Mouse (Mus musculus): Measurements from ENCODE around the gene Mrpl2. TPM values are rescaled to one million over a fixed set of nuclear protein-coding genes. Genes with fewer than 3 reads are reported as not detected.

Gene Mrpl2
- polyA plus RNA-seq, 1 experiment = 116 TPM

DNA sequence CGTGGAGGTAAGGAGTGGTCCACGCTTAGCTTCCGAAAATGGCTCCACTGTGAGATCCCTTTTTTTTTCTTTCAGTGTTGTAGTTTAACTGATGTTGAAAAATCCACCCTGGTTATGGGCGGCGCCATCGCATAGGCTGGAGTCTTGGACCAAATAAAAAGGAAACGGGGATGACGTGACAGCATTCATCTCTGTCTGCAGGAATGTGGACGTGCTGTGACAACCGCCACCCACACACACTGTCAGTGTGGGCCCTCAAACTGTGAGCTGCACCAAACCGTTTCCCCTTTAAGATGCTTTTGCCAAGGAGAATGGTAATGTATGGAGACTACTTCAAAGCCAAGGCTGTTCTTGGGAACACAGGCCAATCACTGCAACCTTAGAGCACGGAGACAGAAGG is 40.0 kb upstream of the Mrpl2 start:
- no peak for DNase-seq
- H3K27me3 ChIP-seq (replicated peaks; ENCODE audit: control insufficient read depth, insufficient read depth, low read length) = no peaks in the 10 kb centered on the region
- peaks cover 5% of the 10 kb centered on the region; the same call in 1 of the 2 replicates for H3K4me1 ChIP-seq (ENCODE audit: control insufficient read depth, insufficient read depth, low read length)
- no peak overlapping the region for H3K27ac ChIP-seq (ENCODE audit: insufficient read depth, low read depth, low read length)
- no peak for TF ChIP-seq POLR2A (IDR thresholded peaks at IDR 0.05; ENCODE audit: low read depth, low read length)
- no peak for TF ChIP-seq CTCF (conservative IDR thresholded peaks at IDR 0.05; ENCODE audit: insufficient read depth, insufficient read length, low read depth, low read length)
- no peaks in the 10 kb centered on the region for H3K36me3 ChIP-seq (ENCODE audit: control insufficient read depth, insufficient read depth, low read length)
- 81% methylated on average over 12 of the region's 12 CpGs for WGBS
- H3K4me3 ChIP-seq (ENCODE audit: insufficient read depth, low read depth, low read length) = no peak overlapping the region

DNA sequence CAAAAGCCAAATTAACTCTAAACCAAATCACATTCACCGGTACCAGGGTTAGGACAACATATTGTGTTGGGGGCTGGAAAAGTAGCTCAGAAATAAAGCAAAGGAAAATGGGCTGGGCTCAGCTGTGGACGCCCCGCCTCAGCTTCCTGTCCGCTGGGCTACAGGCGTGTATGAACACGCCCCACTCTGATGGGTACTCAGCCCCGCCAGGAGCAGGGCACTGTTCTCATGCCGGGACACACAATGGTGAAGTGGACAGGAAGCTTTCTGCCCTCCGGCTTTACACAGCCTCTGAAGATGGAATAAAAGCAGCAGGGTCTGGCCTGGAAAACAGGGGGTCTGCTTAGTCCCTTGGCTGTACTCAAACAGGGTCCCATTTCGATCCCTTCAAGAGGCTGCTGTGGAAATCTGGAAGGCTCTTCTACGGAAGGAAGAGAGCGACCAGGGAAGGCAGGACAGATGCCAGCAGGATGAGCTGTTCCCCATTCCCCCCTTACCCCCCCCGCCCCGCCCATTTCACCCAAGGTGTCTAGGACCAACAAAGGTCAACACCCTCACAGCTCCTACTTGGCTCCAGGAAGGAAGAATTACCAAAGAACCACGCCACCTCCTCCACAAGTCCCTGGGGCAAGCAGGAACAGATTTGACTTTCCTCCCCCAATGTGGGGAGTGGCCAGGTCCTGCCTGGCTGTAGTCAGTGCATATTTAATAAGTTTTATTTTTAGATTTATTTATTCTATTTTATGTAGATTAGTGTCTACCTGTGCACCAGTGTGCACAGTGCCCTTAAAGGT is 36.1 kb upstream of the Mrpl2 start:
- Histone ChIP-seq H3K27me3 (replicated peaks; ENCODE audit: control insufficient read depth, insufficient read depth, low read length) (no peaks in the 10 kb centered on the region), H3K27ac (ENCODE audit: insufficient read depth, low read depth, low read length) (no peak overlapping the region; the same call in 1 of the 2 replicates), H3K36me3 (ENCODE audit: control insufficient read depth, insufficient read depth, low read length) (no peaks in the 10 kb centered on the region), H3K4me1 (ENCODE audit: control insufficient read depth, insufficient read depth, low read length) (peaks cover 16% of the 10 kb centered on the region), H3K4me3 (ENCODE audit: insufficient read depth, low read depth, low read length) (peak overlapping the region; percentile 29; the same call in 1 of the 2 replicates)
- no peak for TF ChIP-seq CTCF (conservative IDR thresholded peaks at IDR 0.05; ENCODE audit: insufficient read depth, insufficient read length, low read depth, low read length)
- TF ChIP-seq POLR2A (IDR thresholded peaks at IDR 0.05; ENCODE audit: low read depth, low read length) = peak; percentile 34
- peak; percentile 68 for DNase-seq
- WGBS = 22% methylated on average over 15 of the region's 15 CpGs

DNA sequence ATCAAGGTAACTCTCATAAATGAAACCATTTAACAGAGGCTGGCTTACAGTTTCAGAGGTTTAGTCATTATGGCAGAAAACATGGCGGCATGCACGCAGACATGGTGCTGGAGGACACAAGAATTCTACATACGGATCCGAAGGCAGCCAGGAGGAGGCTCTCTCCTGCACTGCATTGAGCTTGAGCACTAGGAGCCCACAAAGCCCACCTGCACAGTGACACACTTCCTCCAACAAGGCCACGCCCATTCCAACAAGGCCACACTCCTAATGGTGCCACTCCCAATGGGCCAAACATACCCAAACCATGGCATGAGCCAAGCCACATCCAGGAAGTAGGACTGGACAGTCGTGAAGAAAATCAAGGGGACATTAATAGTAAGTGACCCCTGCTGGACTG is 34.7 kb upstream of the Mrpl2 start:
- WGBS = 91% methylated on average over 6 of the region's 6 CpGs
- peaks cover 16% of the 10 kb centered on the region for H3K4me1 ChIP-seq (ENCODE audit: control insufficient read depth, insufficient read depth, low read length)
- no peak for TF ChIP-seq POLR2A (IDR thresholded peaks at IDR 0.05; ENCODE audit: low read depth, low read length)
- no peak for TF ChIP-seq CTCF (conservative IDR thresholded peaks at IDR 0.05; ENCODE audit: insufficient read depth, insufficient read length, low read depth, low read length)

DNA sequence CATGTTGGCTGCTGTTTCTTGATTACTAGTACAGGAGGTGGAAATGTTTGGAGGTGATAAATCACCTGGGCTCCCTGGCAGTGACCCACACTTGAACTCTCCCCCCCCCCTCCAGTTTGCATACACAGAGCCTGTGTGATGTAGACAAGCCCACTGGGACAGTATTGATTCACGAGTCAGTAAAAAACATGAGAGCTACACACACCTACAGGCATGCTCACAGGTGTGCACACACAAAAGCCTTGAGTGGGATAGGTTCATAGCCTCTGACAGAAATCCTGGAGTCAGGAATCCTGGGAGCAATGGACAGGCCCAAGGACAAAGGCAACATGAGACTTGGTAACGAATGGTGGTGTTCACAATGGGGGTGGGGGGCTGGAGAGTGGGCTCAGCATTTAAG is 33.8 kb upstream of the Mrpl2 start:
- Histone ChIP-seq H3K36me3 (ENCODE audit: control insufficient read depth, insufficient read depth, low read length) (no peaks in the 10 kb centered on the region), H3K4me1 (ENCODE audit: control insufficient read depth, insufficient read depth, low read length) (peaks cover 16% of the 10 kb centered on the region), H3K27me3 (replicated peaks; ENCODE audit: control insufficient read depth, insufficient read depth, low read length) (no peaks in the 10 kb centered on the region), H3K4me3 (ENCODE audit: insufficient read depth, low read depth, low read length) (no peak overlapping the region), H3K27ac (ENCODE audit: insufficient read depth, low read depth, low read length) (peak overlapping the region; percentile 84)
- 40% methylated on average over 2 of the region's 2 CpGs for WGBS
- TF ChIP-seq POLR2A (IDR thresholded peaks at IDR 0.05; ENCODE audit: low read depth, low read length) (no peak), CTCF (conservative IDR thresholded peaks at IDR 0.05; ENCODE audit: insufficient read depth, insufficient read length, low read depth, low read length) (no peak)
- no peak for DNase-seq

More for the DNA sequence above, 34.7 kb upstream of the Mrpl2 start:
- H3K4me3 ChIP-seq (ENCODE audit: insufficient read depth, low read depth, low read length) = no peak overlapping the region
- DNase-seq = no peak
- H3K27me3 ChIP-seq (replicated peaks; ENCODE audit: control insufficient read depth, insufficient read depth, low read length) = no peaks in the 10 kb centered on the region
- no peaks in the 10 kb centered on the region for H3K36me3 ChIP-seq (ENCODE audit: control insufficient read depth, insufficient read depth, low read length)
- no peak overlapping the region for H3K27ac ChIP-seq (ENCODE audit: insufficient read depth, low read depth, low read length)

DNA sequence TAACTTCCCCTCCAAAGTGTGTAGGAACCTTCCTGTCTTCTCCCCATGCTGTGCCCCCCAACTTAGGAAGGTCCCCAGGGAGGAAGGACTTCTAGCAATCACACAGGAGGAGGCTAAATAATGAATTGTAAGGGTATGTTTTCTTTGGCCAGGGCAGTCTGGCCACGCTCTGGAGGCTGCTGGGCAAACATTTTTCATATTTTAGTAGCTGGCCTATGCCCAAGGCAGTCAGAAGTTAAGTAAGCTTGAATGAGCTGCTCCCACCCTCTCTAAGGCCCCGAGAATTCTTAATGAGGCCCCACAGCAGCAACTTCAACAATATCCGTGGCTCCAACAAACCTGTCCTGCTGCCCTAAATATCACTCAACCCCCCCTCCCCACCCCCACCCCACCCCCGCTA is 33.2 kb upstream of the Mrpl2 start:
- WGBS = 17% methylated on average over 4 of the region's 4 CpGs

DNA sequence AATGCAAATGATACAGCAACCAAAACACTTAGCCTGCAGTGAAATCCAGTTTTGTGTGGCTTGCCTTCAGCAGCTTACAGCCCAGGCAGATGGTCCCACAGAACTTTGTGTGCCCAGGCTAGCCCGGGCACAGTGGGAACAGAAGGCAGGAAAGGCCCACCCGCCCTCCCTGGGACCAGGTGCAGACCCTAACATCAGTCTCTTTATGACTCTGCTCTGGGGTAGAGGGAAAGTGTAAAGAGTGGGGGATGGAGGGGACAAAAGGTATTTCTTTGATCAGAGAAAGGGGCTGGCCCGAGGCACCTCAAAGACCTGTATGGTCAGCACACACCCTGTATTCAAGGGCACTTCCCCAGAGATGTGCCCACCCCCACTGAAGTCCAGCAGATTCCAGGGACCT is 32.8 kb upstream of the Mrpl2 start:
- TF ChIP-seq CTCF (conservative IDR thresholded peaks at IDR 0.05; ENCODE audit: insufficient read depth, insufficient read length, low read depth, low read length) (no peak), POLR2A (IDR thresholded peaks at IDR 0.05; ENCODE audit: low read depth, low read length) (no peak)
- no peak for DNase-seq
- 30% methylated on average over 3 of the region's 3 CpGs for WGBS
- Histone ChIP-seq H3K27ac (ENCODE audit: insufficient read depth, low read depth, low read length) (no peak overlapping the region), H3K36me3 (ENCODE audit: control insufficient read depth, insufficient read depth, low read length) (no peaks in the 10 kb centered on the region), H3K27me3 (replicated peaks; ENCODE audit: control insufficient read depth, insufficient read depth, low read length) (no peaks in the 10 kb centered on the region), H3K4me3 (ENCODE audit: insufficient read depth, low read depth, low read length) (no peak overlapping the region), H3K4me1 (ENCODE audit: control insufficient read depth, insufficient read depth, low read length) (peaks cover 16% of the 10 kb centered on the region)

More for the DNA sequence above, 33.2 kb upstream of the Mrpl2 start:
- H3K4me1 ChIP-seq (ENCODE audit: control insufficient read depth, insufficient read depth, low read length) = peaks cover 16% of the 10 kb centered on the region
- TF ChIP-seq CTCF (conservative IDR thresholded peaks at IDR 0.05; ENCODE audit: insufficient read depth, insufficient read length, low read depth, low read length) (no peak), POLR2A (IDR thresholded peaks at IDR 0.05; ENCODE audit: low read depth, low read length) (no peak)
- H3K36me3 ChIP-seq (ENCODE audit: control insufficient read depth, insufficient read depth, low read length) = no peaks in the 10 kb centered on the region
- peak overlapping the region; percentile 84 for H3K27ac ChIP-seq (ENCODE audit: insufficient read depth, low read depth, low read length)
- DNase-seq = peak; percentile 70
- H3K4me3 ChIP-seq (ENCODE audit: insufficient read depth, low read depth, low read length) = no peak overlapping the region
- H3K27me3 ChIP-seq (replicated peaks; ENCODE audit: control insufficient read depth, insufficient read depth, low read length) = no peaks in the 10 kb centered on the region

DNA sequence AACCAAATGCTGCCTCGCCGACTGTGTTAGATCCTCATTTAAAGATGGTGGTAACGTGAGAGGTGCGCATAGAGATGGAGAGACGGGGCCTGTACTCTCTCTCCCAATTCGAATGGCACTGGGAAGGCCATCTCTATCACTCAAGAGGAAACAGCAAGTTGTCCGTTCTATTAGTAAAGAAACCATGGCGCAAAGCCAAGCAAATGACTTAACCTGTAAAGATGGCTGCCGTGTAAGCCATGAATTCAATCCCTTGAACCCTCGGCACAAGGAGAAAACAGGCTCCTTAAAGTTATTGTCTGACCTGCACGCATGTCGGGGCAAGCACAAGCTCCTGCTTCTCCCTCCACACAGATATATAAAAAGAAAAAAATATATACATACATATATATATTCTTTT is 28.2 kb upstream of the Mrpl2 start:
- no peak for TF ChIP-seq CTCF (conservative IDR thresholded peaks at IDR 0.05; ENCODE audit: insufficient read depth, insufficient read length, low read depth, low read length)
- no peak for TF ChIP-seq POLR2A (IDR thresholded peaks at IDR 0.05; ENCODE audit: low read depth, low read length)
- no peak overlapping the region for H3K27ac ChIP-seq (ENCODE audit: insufficient read depth, low read depth, low read length)
- H3K27me3 ChIP-seq (replicated peaks; ENCODE audit: control insufficient read depth, insufficient read depth, low read length) = no peaks in the 10 kb centered on the region
- no peaks in the 10 kb centered on the region for H3K36me3 ChIP-seq (ENCODE audit: control insufficient read depth, insufficient read depth, low read length)
- peaks cover under 1% of the 10 kb centered on the region; the same call in 1 of the 2 replicates for H3K4me1 ChIP-seq (ENCODE audit: control insufficient read depth, insufficient read depth, low read length)
- DNase-seq = no peak
- WGBS = 67% methylated on average over 12 of the region's 12 CpGs
- H3K4me3 ChIP-seq (ENCODE audit: insufficient read depth, low read depth, low read length) = no peak overlapping the region

Data from kidney, adult 2 months (tissue).